Mouse (Mus musculus): ENCODE data around the gene Sf3a1. TPM values are rescaled to one million over a fixed set of nuclear protein-coding genes. Genes with fewer than 3 reads are reported as not detected.
"Not testable (repeated sequence)": the region's sequence is repeated elsewhere in the genome, so short reads cannot be mapped to it uniquely, and the experiment has no call there.

Sf3a1 gene
- 117 and 125 TPM in 2 replicates for polyA plus RNA-seq (2011; ENCODE audit: insufficient read depth, insufficient read length, low read depth, missing spikeins)

DNA sequence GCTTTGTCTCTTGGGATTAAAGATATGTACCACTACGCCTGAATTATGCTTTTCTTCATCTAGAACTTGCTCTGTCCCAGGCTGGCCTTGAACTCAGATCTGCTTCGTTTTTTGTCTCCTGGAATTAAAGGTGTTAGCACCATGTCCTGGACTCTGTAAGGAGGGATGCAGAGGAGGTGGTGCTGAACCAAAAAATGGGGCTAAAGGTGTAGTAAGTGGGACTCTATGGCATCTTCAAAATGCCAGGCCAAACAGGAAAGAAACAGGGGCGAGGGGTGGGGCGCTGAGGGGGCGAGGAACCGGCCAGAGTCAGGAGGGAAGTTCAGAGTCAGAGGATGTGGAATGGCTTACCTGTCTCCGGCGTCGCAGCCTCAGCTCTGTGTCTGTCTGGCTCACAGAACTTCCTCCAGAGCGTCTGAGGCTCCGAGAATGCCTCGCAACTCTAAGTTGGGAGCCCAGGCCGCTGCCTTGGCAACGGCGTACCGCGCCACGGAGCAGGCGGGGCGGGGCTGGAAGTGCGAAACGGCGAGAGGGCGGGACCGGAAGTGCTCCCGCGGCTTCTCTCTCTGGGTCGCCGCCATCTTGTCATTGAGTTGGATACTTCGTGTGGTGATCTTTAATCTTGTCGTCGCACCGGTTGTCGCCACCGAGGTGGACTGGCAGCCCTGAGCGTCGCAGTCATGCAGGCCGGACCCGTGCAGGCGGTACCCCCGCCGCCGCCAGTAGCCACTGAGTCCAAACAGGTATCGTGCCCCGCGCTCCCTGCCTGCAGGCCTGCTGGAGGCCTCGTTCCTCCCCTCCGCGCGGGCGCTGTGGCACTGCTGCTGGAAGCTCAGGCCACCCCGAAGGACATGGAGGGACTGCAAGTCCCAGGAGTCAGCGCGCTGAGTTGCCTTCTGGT lies at the start of gene Sf3a1, which contains the start of gene Ccdc157:
Sf3a1 (plus strand) TSS at position 543 of the 901 bp plus-strand sequence.
Ccdc157 (minus strand) TSS at position 486 of the 901 bp plus-strand sequence.
- TF ChIP-seq CTCF (IDR thresholded peaks at IDR 0.05; ENCODE audit: low read depth, low read length) (no peak), EP300 (IDR thresholded peaks at IDR 0.05; ENCODE audit: insufficient read depth, low read depth, low read length) (no peak), POLR2A (IDR thresholded peaks at IDR 0.05; ENCODE audit: insufficient read depth, low read length) (peak; percentile 28)
- no peaks in the 10 kb centered on the region for H3K4me1 ChIP-seq (ENCODE audit: control insufficient read depth, insufficient read depth, low read length)

GRCm38 (mm10) chr11:4112033-4112432 lies 48.1 kb upstream of the Sf3a1 start:
- no peaks in the 10 kb centered on the region for H3K4me1 ChIP-seq (ENCODE audit: control insufficient read depth, insufficient read depth, low read length)
- no peak for TF ChIP-seq EP300 (IDR thresholded peaks at IDR 0.05; ENCODE audit: insufficient read depth, low read depth, low read length)
- TF ChIP-seq POLR2A (IDR thresholded peaks at IDR 0.05; ENCODE audit: insufficient read depth, low read length): no peak
- TF ChIP-seq CTCF (IDR thresholded peaks at IDR 0.05; ENCODE audit: low read depth, low read length): no peak
- H3K4me3 ChIP-seq (ENCODE audit: low read depth, low read length): no peak overlapping the region
- H3K9ac ChIP-seq (ENCODE audit: low read depth, poor library complexity, severe bottlenecking): no peak overlapping the region
- H3K27ac ChIP-seq (ENCODE audit: insufficient read depth, low read length): no peak overlapping the region
- H3K36me3 ChIP-seq (ENCODE audit: control insufficient read depth, insufficient read depth, low read length, poor library complexity, severe bottlenecking): no peaks in the 10 kb centered on the region
- no peaks in the 10 kb centered on the region for H3K9me3 ChIP-seq (replicated peaks; ENCODE audit: control insufficient read depth, insufficient read depth, low read length, poor library complexity, severe bottlenecking)
- no peaks in the 10 kb centered on the region for H3K27me3 ChIP-seq (ENCODE audit: control insufficient read depth, insufficient read depth, low read length, poor library complexity, severe bottlenecking)

More for the DNA sequence above, at the start of gene Sf3a1, which contains the start of gene Ccdc157:
- Histone ChIP-seq H3K9me3 (replicated peaks; ENCODE audit: control insufficient read depth, insufficient read depth, low read length, poor library complexity, severe bottlenecking) (no peaks in the 10 kb centered on the region), H3K27me3 (ENCODE audit: control insufficient read depth, insufficient read depth, low read length, poor library complexity, severe bottlenecking) (no peaks in the 10 kb centered on the region), H3K9ac (ENCODE audit: low read depth, poor library complexity, severe bottlenecking) (peak within 1 kb of the TSS; percentile 90), H3K36me3 (ENCODE audit: control insufficient read depth, insufficient read depth, low read length, poor library complexity, severe bottlenecking) (peaks cover 38% of the 10 kb centered on the region), H3K27ac (ENCODE audit: insufficient read depth, low read length) (no peak within 1 kb of the TSS), H3K4me3 (ENCODE audit: low read depth, low read length) (peak within 1 kb of the TSS; percentile 99)

- no peak overlapping the region for H3K9ac ChIP-seq (ENCODE audit: low read depth, poor library complexity, severe bottlenecking)
- no peaks in the 10 kb centered on the region for H3K36me3 ChIP-seq (ENCODE audit: control insufficient read depth, insufficient read depth, low read length, poor library complexity, severe bottlenecking)
- no peaks in the 10 kb centered on the region for H3K27me3 ChIP-seq (ENCODE audit: control insufficient read depth, insufficient read depth, low read length, poor library complexity, severe bottlenecking)
- TF ChIP-seq CTCF (IDR thresholded peaks at IDR 0.05; ENCODE audit: low read depth, low read length) (no peak), POLR2A (IDR thresholded peaks at IDR 0.05; ENCODE audit: insufficient read depth, low read length) (no peak), EP300 (IDR thresholded peaks at IDR 0.05; ENCODE audit: insufficient read depth, low read depth, low read length) (no peak)
- no peaks in the 10 kb centered on the region for H3K9me3 ChIP-seq (replicated peaks; ENCODE audit: control insufficient read depth, insufficient read depth, low read length, poor library complexity, severe bottlenecking)
- no peak overlapping the region for H3K27ac ChIP-seq (ENCODE audit: insufficient read depth, low read length)
- no peak overlapping the region for H3K4me3 ChIP-seq (ENCODE audit: low read depth, low read length)
- no peaks in the 10 kb centered on the region for H3K4me1 ChIP-seq (ENCODE audit: control insufficient read depth, insufficient read depth, low read length)
These were observed 47.3 kb upstream of the Sf3a1 start for GRCm38 (mm10) chr11:4112861-4113260.

DNA sequence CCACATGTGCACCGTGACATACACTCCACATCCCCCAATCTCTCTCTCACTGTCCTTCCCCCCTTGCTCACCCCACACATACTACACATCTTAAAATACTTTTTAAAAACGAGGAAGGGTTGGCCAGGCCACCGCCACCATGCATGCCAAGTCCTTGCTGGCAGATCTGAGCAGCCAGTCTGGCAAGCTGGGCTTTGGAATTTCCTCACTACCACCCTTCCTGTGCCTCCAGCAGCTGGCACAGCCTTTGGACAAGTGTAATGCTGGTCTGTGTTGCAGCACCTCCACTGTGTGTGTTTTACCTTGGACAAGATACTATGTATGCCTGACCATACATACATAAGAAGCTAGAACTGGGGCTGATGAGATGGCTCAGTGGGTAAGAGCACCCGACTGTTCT lies 46.7 kb upstream of the Sf3a1 start:
- no peak for TF ChIP-seq POLR2A (IDR thresholded peaks at IDR 0.05; ENCODE audit: insufficient read depth, low read length)
- no peak for TF ChIP-seq CTCF (IDR thresholded peaks at IDR 0.05; ENCODE audit: low read depth, low read length)
- no peak for TF ChIP-seq EP300 (IDR thresholded peaks at IDR 0.05; ENCODE audit: insufficient read depth, low read depth, low read length)
- H3K4me3 ChIP-seq (ENCODE audit: low read depth, low read length): no peak overlapping the region
- H3K27ac ChIP-seq (ENCODE audit: insufficient read depth, low read length): no peak overlapping the region
- H3K4me1 ChIP-seq (ENCODE audit: control insufficient read depth, insufficient read depth, low read length): no peaks in the 10 kb centered on the region
- no peaks in the 10 kb centered on the region for H3K27me3 ChIP-seq (ENCODE audit: control insufficient read depth, insufficient read depth, low read length, poor library complexity, severe bottlenecking)
- H3K36me3 ChIP-seq (ENCODE audit: control insufficient read depth, insufficient read depth, low read length, poor library complexity, severe bottlenecking): no peaks in the 10 kb centered on the region
- H3K9me3 ChIP-seq (replicated peaks; ENCODE audit: control insufficient read depth, insufficient read depth, low read length, poor library complexity, severe bottlenecking): no peaks in the 10 kb centered on the region
- H3K9ac ChIP-seq (ENCODE audit: low read depth, poor library complexity, severe bottlenecking): no peak overlapping the region

DNA sequence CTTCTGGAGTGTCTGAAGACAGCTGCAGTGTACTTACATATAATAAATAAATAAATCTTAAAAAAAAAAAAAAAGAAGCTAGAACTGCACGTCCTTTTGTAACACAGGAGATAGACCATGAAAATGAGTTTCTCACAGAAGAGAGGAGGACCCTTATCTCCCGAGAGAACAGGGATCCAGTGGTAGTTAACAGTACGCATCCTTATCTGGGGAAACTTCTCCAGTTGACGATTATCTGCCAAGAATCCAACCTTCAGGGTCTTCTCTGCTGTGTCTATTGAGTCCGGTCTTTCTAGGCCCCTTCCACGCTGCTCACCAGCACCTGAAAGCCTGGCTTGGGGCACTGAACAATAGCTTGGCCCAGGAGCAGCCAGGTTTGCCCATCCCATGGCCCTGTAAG lies 46.2 kb upstream of the Sf3a1 start:
- Histone ChIP-seq H3K4me1 (ENCODE audit: control insufficient read depth, insufficient read depth, low read length) (no peaks in the 10 kb centered on the region), H3K9ac (ENCODE audit: low read depth, poor library complexity, severe bottlenecking) (no peak overlapping the region), H3K36me3 (ENCODE audit: control insufficient read depth, insufficient read depth, low read length, poor library complexity, severe bottlenecking) (no peaks in the 10 kb centered on the region), H3K27ac (ENCODE audit: insufficient read depth, low read length) (no peak overlapping the region), H3K4me3 (ENCODE audit: low read depth, low read length) (no peak overlapping the region), H3K27me3 (ENCODE audit: control insufficient read depth, insufficient read depth, low read length, poor library complexity, severe bottlenecking) (no peaks in the 10 kb centered on the region), H3K9me3 (replicated peaks; ENCODE audit: control insufficient read depth, insufficient read depth, low read length, poor library complexity, severe bottlenecking) (no peaks in the 10 kb centered on the region)
- TF ChIP-seq EP300 (IDR thresholded peaks at IDR 0.05; ENCODE audit: insufficient read depth, low read depth, low read length) (no peak), CTCF (IDR thresholded peaks at IDR 0.05; ENCODE audit: low read depth, low read length) (no peak), POLR2A (IDR thresholded peaks at IDR 0.05; ENCODE audit: insufficient read depth, low read length) (no peak)

GRCm38 (mm10) chr11:4114541-4114940 lies 45.6 kb upstream of the Sf3a1 start:
- not testable (repeated sequence) for H3K4me1 ChIP-seq (ENCODE audit: control insufficient read depth, insufficient read depth, low read length); H3K27ac ChIP-seq (ENCODE audit: insufficient read depth, low read length); H3K27me3 ChIP-seq (ENCODE audit: control insufficient read depth, insufficient read depth, low read length, poor library complexity, severe bottlenecking); H3K9ac ChIP-seq (ENCODE audit: low read depth, poor library complexity, severe bottlenecking); H3K9me3 ChIP-seq (replicated peaks; ENCODE audit: control insufficient read depth, insufficient read depth, low read length, poor library complexity, severe bottlenecking); H3K4me3 ChIP-seq (ENCODE audit: low read depth, low read length); H3K36me3 ChIP-seq (ENCODE audit: control insufficient read depth, insufficient read depth, low read length, poor library complexity, severe bottlenecking)

All from ES-Bruce4 (cell line).